Mouse (Mus musculus) telencephalon, adult 2 months (tissue): ENCODE data around the gene Racgap1.

Experiments
- DNase-seq: peaks from one replicate; pipeline ENCODE4 v3.0.0-alpha.2; 2011; ENCODE audit warnings: low read depth, low spot score

The Racgap1 gene

GRCm38 (mm10) chr15:99664600-99665451 is 13.4 kb upstream of the Racgap1 start:
- peak; percentile 84 for DNase-seq

GRCm38 (mm10) chr15:99663964-99664599 is 12.6 kb upstream of the Racgap1 start:
- no peak for DNase-seq

- DNase-seq = no peak
Observed at GRCm38 (mm10) chr15:99662371-99662770, 10.9 kb upstream of the Racgap1 start.

GRCm38 (mm10) chr15:99661121-99661830 is 9.8 kb upstream of the Racgap1 start:
- DNase-seq = no peak

- DNase-seq = no peak
Observed at GRCm38 (mm10) chr15:99658437-99658836, 7.0 kb upstream of the Racgap1 start.

GRCm38 (mm10) chr15:99655956-99656355 is 4.5 kb upstream of the Racgap1 start:
- no peak for DNase-seq

- DNase-seq = no peak
Observed at GRCm38 (mm10) chr15:99653876-99654275, 2.4 kb upstream of the Racgap1 start.

GRCm38 (mm10) chr15:99653291-99653690 is 1.8 kb upstream of the Racgap1 start:
- no peak for DNase-seq

- DNase-seq = no peak
Observed at GRCm38 (mm10) chr15:99651984-99652872, 772 bp upstream of the Racgap1 start.

- no peak for DNase-seq
Observed at GRCm38 (mm10) chr15:99650304-99650703, 1.2 kb downstream of the Racgap1 start.

GRCm38 (mm10) chr15:99649067-99649761 is 2.2 kb downstream of the Racgap1 start:
- DNase-seq = no peak

- DNase-seq = no peak
Observed at GRCm38 (mm10) chr15:99648326-99648725, 3.1 kb downstream of the Racgap1 start.

- peak; percentile 40 for DNase-seq
Observed at GRCm38 (mm10) chr15:99644776-99645175, 6.7 kb downstream of the Racgap1 start.

GRCm38 (mm10) chr15:99643832-99644231 is 7.6 kb downstream of the Racgap1 start:
- no peak for DNase-seq

GRCm38 (mm10) chr15:99642622-99643021 is 8.8 kb downstream of the Racgap1 start:
- no peak for DNase-seq

GRCm38 (mm10) chr15:99638124-99638485 is 13.4 kb downstream of the Racgap1 start:
- DNase-seq = no peak

GRCm38 (mm10) chr15:99637405-99638123 is 13.9 kb downstream of the Racgap1 start:
- no peak for DNase-seq

GRCm38 (mm10) chr15:99634702-99635101 is 16.8 kb downstream of the Racgap1 start:
- no peak for DNase-seq

- no peak for DNase-seq
Observed at GRCm38 (mm10) chr15:99631618-99632017, 19.8 kb downstream of the Racgap1 start.

GRCm38 (mm10) chr15:99622063-99622462 is 29.4 kb downstream of the Racgap1 start:
- DNase-seq = no peak
